Mouse (Mus musculus): ENCODE results near the gene Aqp11. TPM values are rescaled to one million over a fixed set of nuclear protein-coding genes. Genes with fewer than 3 reads are reported as not detected.

Aqp11 gene
- polyA plus RNA-seq, 1 experiment from 2014 or later, result 5.7 TPM

DNA sequence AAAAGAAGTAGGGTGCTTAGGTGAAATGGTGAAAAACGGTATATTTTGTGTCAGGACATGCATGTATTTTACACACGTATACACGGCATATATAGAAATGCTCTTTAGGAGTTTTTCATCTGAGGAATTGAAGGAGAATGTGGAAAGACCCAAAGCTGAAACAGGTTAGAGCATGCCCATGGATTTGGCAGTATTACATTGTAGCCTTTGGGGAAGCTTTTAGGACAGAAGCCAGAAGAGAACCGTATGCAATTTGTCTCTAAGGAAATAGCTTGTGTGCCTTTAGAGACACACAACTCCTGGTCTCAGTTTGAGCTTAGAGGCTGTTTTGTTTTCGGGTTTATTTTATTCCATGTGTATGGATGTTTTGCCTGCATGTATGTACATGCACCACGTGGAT lies 37.0 kb downstream of the Aqp11 start:
- no peak for ATAC-seq (ENCODE audit: low FRiP score)
- Histone ChIP-seq H3K9ac (ENCODE audit: low read length) (no peak overlapping the region), H3K27ac (ENCODE audit: low read depth, low read length) (no peak overlapping the region), H3K9me3 (ENCODE audit: control insufficient read depth, low read length) (no peaks in the 10 kb centered on the region; the same call in 1 of the 2 replicates), H3K4me1 (ENCODE audit: control insufficient read depth, insufficient read depth, low read length) (peaks cover 3% of the 10 kb centered on the region), H3K4me3 (ENCODE audit: low read depth, low read length) (no peak overlapping the region), H3K27me3 (ENCODE audit: control insufficient read depth, insufficient read depth, low read length) (no peaks in the 10 kb centered on the region), H3K4me2 (no peak overlapping the region), H3K36me3 (ENCODE audit: control insufficient read depth, insufficient read depth, low read length) (no peaks in the 10 kb centered on the region)
- no peak for DNase-seq (ENCODE audit: low spot score, missing footprints)
- 89% methylated on average over 6 of the region's 6 CpGs for WGBS

DNA sequence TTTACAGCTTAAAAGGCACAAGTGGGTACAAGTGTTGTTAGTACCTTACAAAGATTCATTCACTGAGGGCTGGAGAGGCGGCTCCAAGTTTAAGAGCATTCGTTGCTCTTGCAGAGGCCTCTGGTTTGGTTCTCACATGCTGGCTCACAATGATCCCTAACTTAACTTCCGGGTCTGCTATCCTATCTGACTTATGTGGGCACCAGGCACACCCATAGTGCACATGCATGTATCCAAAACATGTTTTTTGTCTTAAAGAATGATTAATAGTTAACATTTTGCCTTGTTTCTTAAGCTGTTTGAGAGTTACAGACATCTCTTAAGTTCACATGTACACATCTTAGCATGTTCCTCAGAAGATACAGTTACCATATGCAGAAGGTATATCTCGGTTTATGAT lies 37.9 kb downstream of the Aqp11 start:
- H3K27ac ChIP-seq (ENCODE audit: low read depth, low read length), result no peak overlapping the region
- no peak overlapping the region for H3K4me3 ChIP-seq (ENCODE audit: low read depth, low read length)
- peaks cover 7% of the 10 kb centered on the region for H3K4me1 ChIP-seq (ENCODE audit: control insufficient read depth, insufficient read depth, low read length)
- 93% methylated on average over 4 of the region's 4 CpGs for WGBS
- H3K9ac ChIP-seq (ENCODE audit: low read length), result no peak overlapping the region
- no peaks in the 10 kb centered on the region for H3K36me3 ChIP-seq (ENCODE audit: control insufficient read depth, insufficient read depth, low read length)
- no peak overlapping the region for H3K4me2 ChIP-seq
- H3K9me3 ChIP-seq (ENCODE audit: control insufficient read depth, low read length), result no peaks in the 10 kb centered on the region; the same call in 1 of the 2 replicates
- no peak for DNase-seq (ENCODE audit: low spot score, missing footprints)
- no peak for ATAC-seq (ENCODE audit: low FRiP score)
- no peaks in the 10 kb centered on the region for H3K27me3 ChIP-seq (ENCODE audit: control insufficient read depth, insufficient read depth, low read length)

DNA sequence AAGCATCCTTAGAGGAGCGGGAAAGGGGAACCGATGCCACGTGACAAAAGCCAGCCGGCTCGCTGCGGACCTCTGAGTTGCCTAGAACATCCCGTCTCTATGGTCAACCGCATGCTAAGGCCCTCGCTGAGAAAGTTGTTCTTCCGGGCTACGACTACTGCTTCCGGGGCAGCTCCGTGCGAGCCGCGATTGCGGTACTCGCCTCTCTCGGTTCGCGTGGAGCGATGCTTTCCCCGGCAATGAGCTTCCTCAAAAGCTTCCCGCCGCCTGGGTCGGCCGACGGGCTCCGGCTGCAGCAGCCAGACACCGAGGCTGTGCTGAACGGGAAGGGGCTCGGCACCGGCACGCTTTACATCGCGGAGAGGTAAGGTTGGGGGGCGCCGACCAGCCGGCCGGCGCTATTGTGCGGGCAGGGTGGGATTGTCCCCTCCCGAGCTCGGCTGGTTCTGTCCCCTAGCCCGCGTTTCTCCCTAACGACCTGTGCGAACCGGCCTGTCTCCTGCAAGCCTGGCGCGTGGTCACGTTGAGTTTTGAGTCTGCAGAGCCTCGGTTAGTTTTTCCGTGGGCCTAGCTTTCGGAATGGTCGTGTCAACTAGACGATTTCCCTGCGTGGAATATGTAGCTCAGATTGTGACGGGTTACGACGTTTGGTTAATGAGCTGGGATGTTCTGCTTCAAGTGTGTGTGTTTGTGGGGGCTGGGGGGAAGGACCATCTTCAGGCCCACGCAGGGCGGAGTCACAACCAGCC lies 41.4 kb downstream of the Aqp11 start, which contains the start of gene Clns1a:
Clns1a (plus strand) TSS at position 129 of the 749 bp plus-strand sequence.
- H3K9me3 ChIP-seq (ENCODE audit: control insufficient read depth, low read length), result no peaks in the 10 kb centered on the region; the same call in 1 of the 2 replicates
- WGBS, result under 1% methylated on average over 63 of the region's 63 CpGs
- ATAC-seq (ENCODE audit: low FRiP score), result peak; percentile 99
- peaks cover 7% of the 10 kb centered on the region for H3K4me1 ChIP-seq (ENCODE audit: control insufficient read depth, insufficient read depth, low read length)
- DNase-seq (ENCODE audit: low spot score, missing footprints), result peak; percentile 99
- no peaks in the 10 kb centered on the region for H3K27me3 ChIP-seq (ENCODE audit: control insufficient read depth, insufficient read depth, low read length)
- peak within 1 kb of the TSS; percentile 92 for H3K9ac ChIP-seq (ENCODE audit: low read length)
- peak within 1 kb of the TSS; percentile 63 for H3K4me2 ChIP-seq
- H3K36me3 ChIP-seq (ENCODE audit: control insufficient read depth, insufficient read depth, low read length), result no peaks in the 10 kb centered on the region
- H3K4me3 ChIP-seq (ENCODE audit: low read depth, low read length), result peak within 1 kb of the TSS; percentile 95
- peak within 1 kb of the TSS; percentile 35; the same call in 1 of the 2 replicates for H3K27ac ChIP-seq (ENCODE audit: low read depth, low read length)

DNA sequence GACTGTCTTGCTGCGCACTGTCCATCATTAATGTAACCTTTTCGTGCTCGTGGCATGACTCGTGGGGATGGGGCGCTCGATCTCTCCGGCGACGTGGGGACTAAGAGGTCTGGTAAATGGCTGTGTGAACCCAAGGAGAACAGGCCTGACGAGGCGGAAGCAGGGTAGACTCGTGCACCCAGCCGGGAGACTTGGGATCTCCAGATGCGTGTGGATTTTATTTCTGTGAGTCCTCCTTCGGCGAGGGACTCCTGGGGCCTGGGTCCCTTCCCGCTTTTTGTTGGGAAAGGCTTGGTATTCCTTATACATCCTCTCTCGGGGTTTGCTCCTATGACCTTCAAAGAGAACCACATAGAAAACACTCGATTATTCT lies 42.0 kb downstream of the Aqp11 start:
- peak; percentile 96 for DNase-seq (ENCODE audit: low spot score, missing footprints)
- H3K27me3 ChIP-seq (ENCODE audit: control insufficient read depth, insufficient read depth, low read length), result no peaks in the 10 kb centered on the region
- peak overlapping the region; percentile 20; the same call in 1 of the 2 replicates for H3K27ac ChIP-seq (ENCODE audit: low read depth, low read length)
- ATAC-seq (ENCODE audit: low FRiP score), result peak; percentile 61
- WGBS, result 46% methylated on average over 19 of the region's 19 CpGs
- peaks cover 7% of the 10 kb centered on the region for H3K4me1 ChIP-seq (ENCODE audit: control insufficient read depth, insufficient read depth, low read length)
- H3K4me2 ChIP-seq, result peak overlapping the region; percentile 63
- no peaks in the 10 kb centered on the region; the same call in 1 of the 2 replicates for H3K9me3 ChIP-seq (ENCODE audit: control insufficient read depth, low read length)
- peak overlapping the region; percentile 95 for H3K4me3 ChIP-seq (ENCODE audit: low read depth, low read length)
- H3K36me3 ChIP-seq (ENCODE audit: control insufficient read depth, insufficient read depth, low read length), result no peaks in the 10 kb centered on the region
- H3K9ac ChIP-seq (ENCODE audit: low read length), result peak overlapping the region; percentile 92

DNA sequence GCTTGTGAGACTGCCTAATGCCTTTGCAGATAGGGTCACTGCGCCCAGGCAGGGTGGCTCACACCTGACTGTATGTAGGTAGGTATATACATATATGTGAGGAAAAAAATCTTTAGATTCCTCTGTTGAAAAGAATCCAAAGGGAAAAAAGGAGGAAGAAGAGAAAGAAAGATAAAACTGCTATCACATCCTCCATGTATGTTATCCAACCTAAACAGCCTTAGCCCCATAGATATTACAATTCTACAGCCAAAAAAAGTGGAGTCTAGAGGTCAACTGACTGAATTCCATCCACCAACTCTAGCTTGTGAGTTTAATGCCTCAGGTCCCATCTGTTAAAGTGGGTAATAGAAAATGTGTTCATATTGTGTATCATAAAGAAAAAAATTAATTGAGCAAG lies 42.6 kb downstream of the Aqp11 start:
- no peak for DNase-seq (ENCODE audit: low spot score, missing footprints)
- Histone ChIP-seq H3K4me3 (ENCODE audit: low read depth, low read length) (no peak overlapping the region), H3K27ac (ENCODE audit: low read depth, low read length) (no peak overlapping the region), H3K27me3 (ENCODE audit: control insufficient read depth, insufficient read depth, low read length) (no peaks in the 10 kb centered on the region), H3K9ac (ENCODE audit: low read length) (0 out of 2 replicates have a peak overlapping the region, but pooled peaks have one; percentile 92), H3K4me2 (no peak overlapping the region), H3K4me1 (ENCODE audit: control insufficient read depth, insufficient read depth, low read length) (peaks cover 7% of the 10 kb centered on the region), H3K36me3 (ENCODE audit: control insufficient read depth, insufficient read depth, low read length) (no peaks in the 10 kb centered on the region), H3K9me3 (ENCODE audit: control insufficient read depth, low read length) (no peaks in the 10 kb centered on the region; the same call in 1 of the 2 replicates)
- no peak for ATAC-seq (ENCODE audit: low FRiP score)
- 93% methylated on average over 1 of the region's 1 CpGs for WGBS

DNA sequence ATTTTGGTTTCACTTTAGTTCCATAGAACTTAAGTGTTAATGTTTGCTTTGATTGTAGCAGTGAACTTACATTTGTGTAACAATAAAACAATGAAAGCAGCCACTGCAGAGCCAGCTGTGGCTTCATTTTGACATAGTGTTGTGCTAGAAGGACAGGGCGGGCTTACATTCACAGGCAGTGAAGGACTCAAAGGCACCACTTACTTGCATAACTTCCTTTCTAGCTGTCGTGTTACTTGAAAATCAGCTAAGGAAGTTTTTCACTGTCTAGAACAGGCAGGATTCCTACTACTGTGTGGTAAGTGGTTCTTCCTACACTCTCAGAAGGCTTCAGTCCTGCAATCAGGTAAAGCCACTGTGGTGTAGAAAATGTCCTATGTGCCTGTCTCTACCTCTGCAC lies 50.3 kb downstream of the Aqp11 start:
- Histone ChIP-seq H3K4me2 (no peak overlapping the region), H3K27me3 (ENCODE audit: control insufficient read depth, insufficient read depth, low read length) (no peaks in the 10 kb centered on the region), H3K4me1 (ENCODE audit: control insufficient read depth, insufficient read depth, low read length) (no peaks in the 10 kb centered on the region), H3K9me3 (ENCODE audit: control insufficient read depth, low read length) (no peaks in the 10 kb centered on the region), H3K36me3 (ENCODE audit: control insufficient read depth, insufficient read depth, low read length) (peaks cover 10% of the 10 kb centered on the region), H3K27ac (ENCODE audit: low read depth, low read length) (no peak overlapping the region), H3K4me3 (ENCODE audit: low read depth, low read length) (no peak overlapping the region), H3K9ac (ENCODE audit: low read length) (no peak overlapping the region)
- WGBS, result 89% methylated on average over 2 of the region's 2 CpGs
- DNase-seq (ENCODE audit: low spot score, missing footprints) (no peak), ATAC-seq (ENCODE audit: low FRiP score) (no peak)

DNA sequence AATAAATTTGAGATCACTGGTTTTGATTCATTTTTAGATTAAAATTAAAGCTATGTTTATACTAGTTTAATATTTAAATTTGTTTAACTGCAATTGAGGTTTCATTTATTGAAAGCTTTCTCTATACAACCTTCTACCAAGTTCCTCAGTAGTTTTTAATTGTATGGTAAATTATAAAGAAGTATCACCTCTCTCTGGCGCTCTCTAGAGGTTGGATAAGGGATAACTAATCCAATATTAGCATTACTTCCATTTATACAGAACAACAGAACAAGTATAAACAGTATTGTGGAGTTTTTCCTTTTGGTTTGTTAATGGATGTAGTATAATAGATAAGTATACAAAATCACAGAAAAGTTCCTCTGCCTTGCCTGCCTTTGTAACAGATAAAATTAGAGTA lies 58.9 kb downstream of the Aqp11 start:
- Histone ChIP-seq H3K4me1 (ENCODE audit: control insufficient read depth, insufficient read depth, low read length) (no peaks in the 10 kb centered on the region), H3K27me3 (ENCODE audit: control insufficient read depth, insufficient read depth, low read length) (no peaks in the 10 kb centered on the region), H3K36me3 (ENCODE audit: control insufficient read depth, insufficient read depth, low read length) (peaks cover 16% of the 10 kb centered on the region), H3K27ac (ENCODE audit: low read depth, low read length) (no peak overlapping the region), H3K9me3 (ENCODE audit: control insufficient read depth, low read length) (no peaks in the 10 kb centered on the region), H3K9ac (ENCODE audit: low read length) (no peak overlapping the region), H3K4me2 (no peak overlapping the region), H3K4me3 (ENCODE audit: low read depth, low read length) (no peak overlapping the region)
- 30% methylated on average over 1 of the region's 1 CpGs for WGBS
- peak; percentile 84 for DNase-seq (ENCODE audit: low spot score, missing footprints)
- no peak for ATAC-seq (ENCODE audit: low FRiP score)

Other genes starting within 250 kb of the Aqp11 start
- gene Aamdc, start 158.8 kb downstream of the Aqp11 start, polyA plus RNA-seq (2014; fragmentation: Nextera tagmentation; extraction: Ambion mirVana), result 33.5 and 35.5 TPM in 2 replicates
- 25.5 and 27.4 TPM in 2 replicates for gene Rsf1, start 158.4 kb downstream of the Aqp11 start, polyA plus RNA-seq (2014; fragmentation: Nextera tagmentation; extraction: Ambion mirVana)
- 250 and 260 TPM in 2 replicates for gene Clns1a, start 41.7 kb downstream of the Aqp11 start, polyA plus RNA-seq (2014; fragmentation: Nextera tagmentation; extraction: Ambion mirVana)
- 120 and 125 TPM in 2 replicates for gene Pak1, start 50.3 kb upstream of the Aqp11 start, polyA plus RNA-seq (2014; fragmentation: Nextera tagmentation; extraction: Ambion mirVana)
- gene Gdpd4, start 181.7 kb upstream of the Aqp11 start, polyA plus RNA-seq (2014; fragmentation: Nextera tagmentation; extraction: Ambion mirVana), result not detected in 2 replicates

Measured in midbrain, embryonic 11.5 days (tissue).